Mouse (Mus musculus): ENCODE measurements at regions not wholly inside any gene's neighbourhood (a gene's known extent, or its start where the extent isn't known, plus 50 kb on each side); places are given as distances from the start of the nearest gene placed in this dataset.
A peak's percentile ranks its signal among the peaks of the same experiment; 100 is the strongest.

DNA sequence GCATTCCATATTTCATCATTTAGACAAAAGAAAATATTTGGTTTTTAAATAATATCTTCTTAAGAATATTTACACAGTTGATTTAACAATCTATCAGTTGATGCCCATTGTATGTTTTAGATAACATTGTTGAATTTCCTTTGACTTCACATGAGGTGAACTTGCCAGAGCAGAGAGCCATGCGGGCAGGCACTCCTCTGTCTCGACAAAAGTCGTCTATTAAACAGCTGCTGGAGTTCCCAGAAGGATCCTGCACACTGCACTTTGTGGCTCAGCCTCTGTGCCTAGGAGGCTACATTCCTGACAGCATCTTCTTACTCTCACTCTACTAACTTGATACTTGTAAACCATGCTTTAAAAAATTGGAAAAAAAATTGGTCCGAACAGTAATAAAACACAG lies 221.7 kb upstream of the Pde3a start:
- H3K27ac ChIP-seq (ENCODE audit: low read depth, low read length): no peak overlapping the region
- no peak for TF ChIP-seq CTCF (IDR thresholded peaks at IDR 0.05)
- H3K4me1 ChIP-seq (ENCODE audit: insufficient read depth, low read length): no peaks in the 10 kb centered on the region
- H3K4me3 ChIP-seq (ENCODE audit: low read depth, low read length): no peak overlapping the region
- no peak overlapping the region for H3K4me2 ChIP-seq (ENCODE audit: low read depth, low read length, poor library complexity, severe bottlenecking)
- no peaks in the 10 kb centered on the region for H3K27me3 ChIP-seq (ENCODE audit: insufficient read depth, low read length)
- 75% methylated on average over 4 of the region's 4 CpGs for WGBS
- no peak for DNase-seq (ENCODE audit: low spot score)
- no peak for ATAC-seq (ENCODE audit: low FRiP score)
- H3K9me3 ChIP-seq (ENCODE audit: low read length): no peaks in the 10 kb centered on the region
- H3K36me3 ChIP-seq (ENCODE audit: insufficient read depth, low read length): no peaks in the 10 kb centered on the region
- no peak overlapping the region for H3K9ac ChIP-seq (replicated peaks; ENCODE audit: low read length, poor library complexity, severe bottlenecking)

DNA sequence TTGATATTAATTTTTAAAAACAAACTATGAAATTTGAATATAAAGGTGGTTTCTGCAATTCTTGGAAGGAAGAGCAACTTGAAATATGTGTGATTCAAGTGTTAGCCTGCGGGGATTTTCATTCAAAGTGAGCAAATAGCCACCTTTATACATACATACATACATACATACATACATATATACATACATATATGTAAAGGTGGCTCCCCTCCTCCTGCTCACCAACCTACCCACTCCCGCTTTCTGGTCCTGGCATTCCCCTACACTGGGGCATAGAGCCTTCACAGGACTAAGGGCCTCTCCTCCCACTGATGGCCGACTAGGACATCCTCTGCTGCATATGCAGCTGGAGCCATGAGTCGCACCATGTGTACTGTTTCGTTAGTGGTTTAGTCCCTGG lies 221.3 kb upstream of the Pde3a start:
- Histone ChIP-seq H3K27me3 (ENCODE audit: insufficient read depth, low read length) (no peaks in the 10 kb centered on the region), H3K4me2 (ENCODE audit: low read depth, low read length, poor library complexity, severe bottlenecking) (no peak overlapping the region), H3K9ac (replicated peaks; ENCODE audit: low read length, poor library complexity, severe bottlenecking) (no peak overlapping the region), H3K9me3 (ENCODE audit: low read length) (no peaks in the 10 kb centered on the region), H3K4me3 (ENCODE audit: low read depth, low read length) (no peak overlapping the region), H3K27ac (ENCODE audit: low read depth, low read length) (no peak overlapping the region), H3K36me3 (ENCODE audit: insufficient read depth, low read length) (no peaks in the 10 kb centered on the region), H3K4me1 (ENCODE audit: insufficient read depth, low read length) (no peaks in the 10 kb centered on the region)
- no peak for TF ChIP-seq CTCF (IDR thresholded peaks at IDR 0.05)
- WGBS: 87% methylated on average over 5 of the region's 5 CpGs
- DNase-seq (ENCODE audit: low spot score) (no peak), ATAC-seq (ENCODE audit: low FRiP score) (no peak)

DNA sequence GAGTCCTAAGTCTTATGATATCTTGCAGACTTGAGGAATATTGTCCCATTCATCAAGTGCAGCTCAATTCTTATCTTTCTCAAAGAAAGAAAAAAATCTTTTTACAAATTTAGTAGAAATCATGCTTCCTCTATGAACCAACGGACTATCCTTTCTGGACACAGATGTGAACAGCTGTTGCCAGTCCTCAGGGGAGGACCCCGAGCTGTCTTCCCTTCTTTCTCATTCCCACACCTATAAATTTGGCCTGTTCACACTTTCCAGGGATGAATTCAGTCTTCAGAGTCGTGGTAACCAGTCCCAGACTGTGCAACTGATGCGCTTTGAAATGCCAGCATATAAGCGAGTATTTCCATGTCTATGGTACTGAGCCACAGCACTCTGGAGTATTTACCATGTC lies 214.2 kb upstream of the Pde3a start:
- WGBS: 82% methylated on average over 5 of the region's 5 CpGs
- no peak overlapping the region for H3K9ac ChIP-seq (replicated peaks; ENCODE audit: low read length, poor library complexity, severe bottlenecking)
- H3K27me3 ChIP-seq (ENCODE audit: insufficient read depth, low read length): no peaks in the 10 kb centered on the region
- H3K9me3 ChIP-seq (ENCODE audit: low read length): no peaks in the 10 kb centered on the region
- ATAC-seq (ENCODE audit: low FRiP score): no peak
- no peak for DNase-seq (ENCODE audit: low spot score)
- H3K27ac ChIP-seq (ENCODE audit: low read depth, low read length): no peak overlapping the region
- no peak for TF ChIP-seq CTCF (IDR thresholded peaks at IDR 0.05)
- no peaks in the 10 kb centered on the region for H3K36me3 ChIP-seq (ENCODE audit: insufficient read depth, low read length)
- no peaks in the 10 kb centered on the region for H3K4me1 ChIP-seq (ENCODE audit: insufficient read depth, low read length)
- H3K4me2 ChIP-seq (ENCODE audit: low read depth, low read length, poor library complexity, severe bottlenecking): no peak overlapping the region
- no peak overlapping the region for H3K4me3 ChIP-seq (ENCODE audit: low read depth, low read length)

DNA sequence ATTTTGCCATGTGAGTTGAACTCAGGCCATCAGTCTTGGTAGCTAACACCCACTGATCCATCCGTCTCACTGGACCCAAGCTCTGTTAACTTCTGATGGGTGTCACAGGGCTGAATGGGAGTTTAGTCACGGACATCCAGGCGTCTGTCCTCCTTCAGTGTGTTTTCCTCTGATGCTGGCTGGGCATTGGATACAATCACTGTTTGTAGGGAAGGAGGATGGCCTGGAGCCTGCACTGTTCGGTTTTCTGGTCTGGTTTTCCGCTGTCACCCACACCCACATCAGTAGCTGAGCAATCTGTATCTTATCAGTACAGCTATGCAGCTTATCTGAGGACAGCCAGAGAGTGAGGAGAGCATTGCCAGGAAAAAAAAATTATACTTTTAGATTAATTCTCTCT lies 207.7 kb upstream of the Pde3a start:
- peak; percentile 16 for DNase-seq (ENCODE audit: low spot score)
- no peaks in the 10 kb centered on the region for H3K27me3 ChIP-seq (ENCODE audit: insufficient read depth, low read length)
- H3K36me3 ChIP-seq (ENCODE audit: insufficient read depth, low read length): no peaks in the 10 kb centered on the region
- no peak overlapping the region for H3K9ac ChIP-seq (replicated peaks; ENCODE audit: low read length, poor library complexity, severe bottlenecking)
- no peak for TF ChIP-seq CTCF (IDR thresholded peaks at IDR 0.05)
- no peak overlapping the region for H3K4me3 ChIP-seq (ENCODE audit: low read depth, low read length)
- no peaks in the 10 kb centered on the region for H3K9me3 ChIP-seq (ENCODE audit: low read length)
- H3K4me2 ChIP-seq (ENCODE audit: low read depth, low read length, poor library complexity, severe bottlenecking): no peak overlapping the region
- peak; percentile 54; the same call in 1 of the 2 replicates for ATAC-seq (ENCODE audit: low FRiP score)
- no peak overlapping the region for H3K27ac ChIP-seq (ENCODE audit: low read depth, low read length)
- 56% methylated on average over 5 of the region's 5 CpGs for WGBS
- no peaks in the 10 kb centered on the region for H3K4me1 ChIP-seq (ENCODE audit: insufficient read depth, low read length)

DNA sequence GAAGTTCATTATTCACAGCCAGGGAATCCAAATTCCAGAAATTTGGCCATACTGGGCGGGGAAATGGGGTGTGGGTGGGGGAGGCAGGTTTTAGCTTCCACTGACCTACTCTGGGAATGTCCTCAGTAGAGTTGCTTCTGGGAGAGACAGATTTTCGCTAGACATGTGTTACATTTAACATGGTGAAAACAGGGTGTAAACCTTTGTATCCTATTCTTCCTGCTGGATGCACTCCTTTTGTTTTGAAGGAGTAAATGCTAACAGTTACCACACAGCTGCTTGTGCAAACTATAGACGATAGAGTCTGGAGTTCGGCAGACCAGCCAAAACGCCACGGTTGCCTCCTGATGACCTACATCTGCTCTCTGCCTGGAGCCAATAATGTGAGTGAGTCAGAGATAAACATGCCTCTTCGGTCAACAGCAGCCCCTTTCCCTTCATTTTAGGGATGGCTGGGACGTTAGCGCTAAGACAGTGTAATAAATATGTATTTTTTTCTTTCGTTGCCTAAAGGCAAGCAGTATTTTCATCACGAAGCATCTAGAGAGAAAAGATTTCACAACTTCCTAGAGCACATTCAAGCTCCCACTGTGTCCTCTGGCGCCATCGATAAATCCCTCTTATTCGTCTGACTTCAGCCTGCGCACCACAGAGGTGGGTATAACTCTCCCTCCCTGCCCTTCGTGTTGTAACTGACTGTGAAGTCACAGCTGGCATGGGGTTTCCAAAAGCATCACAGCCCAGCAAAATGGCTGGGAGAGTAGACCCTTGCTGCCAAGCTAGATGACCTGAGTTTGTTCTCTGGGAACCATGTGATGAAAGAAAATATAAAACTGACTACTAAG lies 207.1 kb upstream of the Pde3a start:
- Histone ChIP-seq H3K4me3 (ENCODE audit: low read depth, low read length) (no peak overlapping the region), H3K36me3 (ENCODE audit: insufficient read depth, low read length) (no peaks in the 10 kb centered on the region), H3K27ac (ENCODE audit: low read depth, low read length) (no peak overlapping the region), H3K4me2 (ENCODE audit: low read depth, low read length, poor library complexity, severe bottlenecking) (no peak overlapping the region), H3K9ac (replicated peaks; ENCODE audit: low read length, poor library complexity, severe bottlenecking) (no peak overlapping the region), H3K27me3 (ENCODE audit: insufficient read depth, low read length) (no peaks in the 10 kb centered on the region), H3K9me3 (ENCODE audit: low read length) (no peaks in the 10 kb centered on the region), H3K4me1 (ENCODE audit: insufficient read depth, low read length) (no peaks in the 10 kb centered on the region)
- DNase-seq (ENCODE audit: low spot score) (peak; percentile 45), ATAC-seq (ENCODE audit: low FRiP score) (no peak)
- no peak for TF ChIP-seq CTCF (IDR thresholded peaks at IDR 0.05)
- WGBS: 50% methylated on average over 16 of the region's 16 CpGs

DNA sequence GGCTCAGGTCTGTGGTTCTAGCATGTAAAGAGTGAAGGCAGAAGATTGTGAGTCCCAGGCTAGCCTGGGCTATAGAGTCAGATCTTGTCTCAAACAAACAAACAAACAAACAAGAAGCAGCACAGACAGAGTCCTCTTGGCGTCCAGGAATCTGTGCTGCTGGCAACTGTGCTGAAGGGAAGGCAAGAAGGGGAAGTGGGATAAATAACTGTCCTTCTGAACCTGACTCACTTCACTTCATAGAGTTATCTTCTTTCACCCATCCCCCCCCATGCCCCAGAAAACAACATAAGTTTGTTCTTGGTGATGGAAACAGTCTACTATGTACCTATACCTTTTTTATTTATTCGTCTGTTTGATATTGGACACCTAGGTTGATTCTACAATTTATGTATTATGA lies 200.8 kb upstream of the Pde3a start:
- Histone ChIP-seq H3K27me3 (ENCODE audit: insufficient read depth, low read length) (no peaks in the 10 kb centered on the region), H3K9me3 (ENCODE audit: low read length) (no peaks in the 10 kb centered on the region), H3K4me1 (ENCODE audit: insufficient read depth, low read length) (no peaks in the 10 kb centered on the region), H3K4me2 (ENCODE audit: low read depth, low read length, poor library complexity, severe bottlenecking) (no peak overlapping the region), H3K9ac (replicated peaks; ENCODE audit: low read length, poor library complexity, severe bottlenecking) (no peak overlapping the region), H3K36me3 (ENCODE audit: insufficient read depth, low read length) (no peaks in the 10 kb centered on the region), H3K4me3 (ENCODE audit: low read depth, low read length) (no peak overlapping the region), H3K27ac (ENCODE audit: low read depth, low read length) (no peak overlapping the region)
- no peak for TF ChIP-seq CTCF (IDR thresholded peaks at IDR 0.05)
- no peak for DNase-seq (ENCODE audit: low spot score)
- no peak for ATAC-seq (ENCODE audit: low FRiP score)
- 93% methylated on average over 2 of the region's 2 CpGs for WGBS

Measured in midbrain, postnatal 0 days (tissue).